Mouse (Mus musculus): ENCODE results near the gene Map2k7. TPM values are rescaled to one million over a fixed set of nuclear protein-coding genes. Genes with fewer than 3 reads are reported as not detected.

Gene Map2k7
- polyA plus RNA-seq, 1 experiment from 2014 or later, result 23.4 TPM

GRCm38 (mm10) chr8:4237814-4238433 lies 616 bp upstream of the Map2k7 start:
- H3K9ac ChIP-seq (ENCODE audit: low read length), result peak overlapping the region; percentile 75
- no peaks in the 10 kb centered on the region for H3K9me3 ChIP-seq (ENCODE audit: control insufficient read depth, low read length)
- peaks cover 13% of the 10 kb centered on the region for H3K4me1 ChIP-seq (ENCODE audit: control insufficient read depth, insufficient read depth, low read length)
- no peaks in the 10 kb centered on the region; the same call in 1 of the 2 replicates for H3K36me3 ChIP-seq (ENCODE audit: control insufficient read depth, insufficient read depth, low read length)
- ATAC-seq (ENCODE audit: insufficient read depth, low FRiP score, low TSS enrichment) (no peak; the same call in 1 of the 2 replicates), DNase-seq (ENCODE audit: low spot score) (no peak)
- peak overlapping the region; percentile 78 for H3K4me2 ChIP-seq (ENCODE audit: low read depth)
- H3K27ac ChIP-seq (ENCODE audit: low read depth, low read length), result peak overlapping the region; percentile 80
- H3K27me3 ChIP-seq (ENCODE audit: control insufficient read depth, insufficient read depth, low read length), result no peaks in the 10 kb centered on the region
- H3K4me3 ChIP-seq (ENCODE audit: low read depth, low read length), result peak overlapping the region; percentile 79
- 19% methylated on average over 15 of the region's 15 CpGs for WGBS

DNA sequence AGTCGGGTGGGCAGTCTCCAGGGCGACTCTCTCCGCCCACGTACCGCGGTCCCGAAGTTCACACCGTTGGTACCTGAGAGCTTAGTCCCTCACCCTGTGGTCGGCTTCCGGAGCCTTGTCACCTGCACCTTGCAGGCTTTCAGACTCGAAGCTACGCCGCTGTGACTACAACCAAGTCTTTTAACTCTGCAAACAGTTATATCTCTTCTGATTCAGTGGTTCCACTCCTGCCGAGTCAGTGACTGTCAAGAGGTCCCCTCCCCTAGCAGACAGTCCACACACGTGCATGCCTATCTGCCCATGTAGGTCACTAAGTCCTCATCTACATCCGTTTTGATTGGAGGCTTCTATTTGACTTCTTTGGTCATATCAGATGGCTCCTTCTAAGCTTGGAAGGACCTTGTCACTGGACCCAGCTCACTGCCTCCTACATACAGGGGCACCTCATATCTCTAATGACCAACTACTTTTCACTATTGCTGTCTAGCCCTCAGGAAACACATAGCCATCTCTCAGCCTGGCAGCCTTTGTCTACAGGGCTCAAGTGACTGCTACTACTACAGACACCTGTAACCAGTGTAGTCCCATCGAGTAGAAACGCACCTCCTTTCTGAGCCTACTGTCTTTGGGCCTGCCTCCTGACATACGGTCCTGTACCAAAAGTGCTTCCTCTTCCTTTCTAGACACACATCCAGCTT lies 802 bp downstream of the Map2k7 start:
- 14% methylated on average over 19 of the region's 19 CpGs for WGBS
- ATAC-seq (ENCODE audit: insufficient read depth, low FRiP score, low TSS enrichment), result peak; percentile 28
- H3K36me3 ChIP-seq (ENCODE audit: control insufficient read depth, insufficient read depth, low read length), result peaks cover 10% of the 10 kb centered on the region
- H3K4me2 ChIP-seq (ENCODE audit: low read depth), result peak overlapping the region; percentile 78
- no peaks in the 10 kb centered on the region for H3K27me3 ChIP-seq (ENCODE audit: control insufficient read depth, insufficient read depth, low read length)
- H3K4me1 ChIP-seq (ENCODE audit: control insufficient read depth, insufficient read depth, low read length), result peaks cover 13% of the 10 kb centered on the region
- H3K9ac ChIP-seq (ENCODE audit: low read length), result peak overlapping the region; percentile 84
- peak overlapping the region; percentile 77 for H3K27ac ChIP-seq (ENCODE audit: low read depth, low read length)
- H3K4me3 ChIP-seq (ENCODE audit: low read depth, low read length), result peak overlapping the region; percentile 79
- DNase-seq (ENCODE audit: low spot score), result no peak
- no peaks in the 10 kb centered on the region for H3K9me3 ChIP-seq (ENCODE audit: control insufficient read depth, low read length)

GRCm38 (mm10) chr8:4245061-4245460 lies 6.5 kb downstream of the Map2k7 start:
- 95% methylated on average over 5 of the region's 5 CpGs for WGBS
- no peaks in the 10 kb centered on the region; the same call in 1 of the 2 replicates for H3K9me3 ChIP-seq (ENCODE audit: control insufficient read depth, low read length)
- no peak overlapping the region for H3K4me3 ChIP-seq (ENCODE audit: low read depth, low read length)
- DNase-seq (ENCODE audit: low spot score), result no peak
- no peak overlapping the region for H3K27ac ChIP-seq (ENCODE audit: low read depth, low read length)
- ATAC-seq (ENCODE audit: insufficient read depth, low FRiP score, low TSS enrichment), result no peak
- H3K4me2 ChIP-seq (ENCODE audit: low read depth), result no peak overlapping the region
- peaks cover 3% of the 10 kb centered on the region for H3K4me1 ChIP-seq (ENCODE audit: control insufficient read depth, insufficient read depth, low read length)
- 0 out of 2 replicates have a peak, but pooled peaks cover 2% of the 10 kb centered on the region for H3K27me3 ChIP-seq (ENCODE audit: control insufficient read depth, insufficient read depth, low read length)
- no peak overlapping the region for H3K9ac ChIP-seq (ENCODE audit: low read length)
- peaks cover 24% of the 10 kb centered on the region for H3K36me3 ChIP-seq (ENCODE audit: control insufficient read depth, insufficient read depth, low read length)

DNA sequence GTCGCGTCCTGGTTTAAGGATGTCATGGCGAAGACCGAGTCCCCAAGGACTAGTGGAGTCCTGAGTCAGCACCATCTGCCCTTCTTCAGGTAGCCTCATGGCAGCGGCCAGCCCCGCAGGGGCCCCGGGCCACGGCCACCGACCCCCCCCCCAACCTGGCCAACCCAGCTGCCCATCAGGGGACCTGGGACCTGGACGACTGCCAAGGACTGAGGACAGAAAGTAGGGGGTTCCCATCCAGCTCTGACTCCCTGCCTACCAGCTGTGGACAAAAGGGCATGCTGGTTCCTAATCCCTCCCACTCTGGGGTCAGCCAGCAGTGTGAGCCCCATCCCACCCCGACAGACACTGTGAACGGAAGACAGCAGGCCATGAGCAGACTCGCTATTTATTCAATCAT lies 7.2 kb downstream of the Map2k7 start:
- ATAC-seq (ENCODE audit: insufficient read depth, low FRiP score, low TSS enrichment) (no peak), DNase-seq (ENCODE audit: low spot score) (no peak)
- H3K9ac ChIP-seq (ENCODE audit: low read length), result no peak overlapping the region
- 90% methylated on average over 13 of the region's 13 CpGs for WGBS
- H3K4me2 ChIP-seq (ENCODE audit: low read depth), result no peak overlapping the region
- no peaks in the 10 kb centered on the region; the same call in 1 of the 2 replicates for H3K9me3 ChIP-seq (ENCODE audit: control insufficient read depth, low read length)
- H3K27ac ChIP-seq (ENCODE audit: low read depth, low read length), result no peak overlapping the region
- no peaks in the 10 kb centered on the region for H3K4me1 ChIP-seq (ENCODE audit: control insufficient read depth, insufficient read depth, low read length)
- H3K27me3 ChIP-seq (ENCODE audit: control insufficient read depth, insufficient read depth, low read length), result 0 out of 2 replicates have a peak, but pooled peaks cover 2% of the 10 kb centered on the region
- H3K36me3 ChIP-seq (ENCODE audit: control insufficient read depth, insufficient read depth, low read length), result peaks cover 24% of the 10 kb centered on the region
- no peak overlapping the region for H3K4me3 ChIP-seq (ENCODE audit: low read depth, low read length)

GRCm38 (mm10) chr8:4247241-4247640 lies 8.7 kb downstream of the Map2k7 start:
- H3K4me1 ChIP-seq (ENCODE audit: control insufficient read depth, insufficient read depth, low read length), result no peaks in the 10 kb centered on the region
- ATAC-seq (ENCODE audit: insufficient read depth, low FRiP score, low TSS enrichment), result no peak
- no peak overlapping the region for H3K27ac ChIP-seq (ENCODE audit: low read depth, low read length)
- no peak overlapping the region for H3K9ac ChIP-seq (ENCODE audit: low read length)
- H3K4me2 ChIP-seq (ENCODE audit: low read depth), result no peak overlapping the region
- H3K4me3 ChIP-seq (ENCODE audit: low read depth, low read length), result no peak overlapping the region
- WGBS, result 91% methylated on average over 8 of the region's 8 CpGs
- 0 out of 2 replicates have a peak, but pooled peaks cover 2% of the 10 kb centered on the region for H3K27me3 ChIP-seq (ENCODE audit: control insufficient read depth, insufficient read depth, low read length)
- peaks cover 24% of the 10 kb centered on the region for H3K36me3 ChIP-seq (ENCODE audit: control insufficient read depth, insufficient read depth, low read length)
- peak; percentile 4 for DNase-seq (ENCODE audit: low spot score)
- no peaks in the 10 kb centered on the region; the same call in 1 of the 2 replicates for H3K9me3 ChIP-seq (ENCODE audit: control insufficient read depth, low read length)

DNA sequence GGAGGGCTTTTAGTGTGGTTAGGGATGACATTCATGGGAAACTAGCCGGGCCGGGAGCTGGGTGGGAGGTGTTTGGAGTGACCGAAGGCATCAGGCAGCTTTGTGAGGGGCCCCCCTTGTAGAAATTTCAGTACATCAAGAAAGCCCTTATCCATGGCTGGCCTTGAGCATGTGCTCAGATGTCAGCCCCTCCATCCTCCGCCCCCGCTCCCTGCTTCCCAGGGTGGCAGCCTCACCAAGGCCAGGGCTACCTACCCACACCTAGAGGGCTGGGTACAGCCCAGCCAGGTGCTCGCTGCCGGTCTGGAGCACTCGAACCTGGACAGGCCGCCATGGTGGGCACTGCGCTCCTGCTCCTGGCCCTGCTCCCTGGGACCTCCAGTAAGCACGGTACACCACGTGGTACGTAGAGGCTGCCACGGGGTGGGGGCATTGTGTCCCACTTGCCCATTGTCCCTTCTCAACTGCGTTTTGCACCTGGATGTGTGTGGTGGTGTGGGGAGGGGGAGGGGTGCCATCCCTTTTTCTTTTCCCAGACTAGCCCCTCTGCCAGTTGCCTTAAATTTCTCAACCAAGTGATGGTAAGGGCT lies 9.5 kb downstream of the Map2k7 start, which contains the start of gene Tgfbr3l:
Gene Tgfbr3l (plus strand): TSS at position 264 of the 590 bp plus-strand sequence.
- no peaks in the 10 kb centered on the region for H3K4me1 ChIP-seq (ENCODE audit: control insufficient read depth, insufficient read depth, low read length)
- peaks cover 24% of the 10 kb centered on the region for H3K36me3 ChIP-seq (ENCODE audit: control insufficient read depth, insufficient read depth, low read length)
- no peak within 1 kb of the TSS for H3K27ac ChIP-seq (ENCODE audit: low read depth, low read length)
- WGBS, result 82% methylated on average over 15 of the region's 15 CpGs
- no peak for ATAC-seq (ENCODE audit: insufficient read depth, low FRiP score, low TSS enrichment)
- H3K27me3 ChIP-seq (ENCODE audit: control insufficient read depth, insufficient read depth, low read length), result 0 out of 2 replicates have a peak, but pooled peaks cover 2% of the 10 kb centered on the region
- no peak for DNase-seq (ENCODE audit: low spot score)
- H3K9ac ChIP-seq (ENCODE audit: low read length), result no peak within 1 kb of the TSS
- no peak within 1 kb of the TSS for H3K4me3 ChIP-seq (ENCODE audit: low read depth, low read length)
- H3K9me3 ChIP-seq (ENCODE audit: control insufficient read depth, low read length), result no peaks in the 10 kb centered on the region; the same call in 1 of the 2 replicates
- H3K4me2 ChIP-seq (ENCODE audit: low read depth), result no peak within 1 kb of the TSS

DNA sequence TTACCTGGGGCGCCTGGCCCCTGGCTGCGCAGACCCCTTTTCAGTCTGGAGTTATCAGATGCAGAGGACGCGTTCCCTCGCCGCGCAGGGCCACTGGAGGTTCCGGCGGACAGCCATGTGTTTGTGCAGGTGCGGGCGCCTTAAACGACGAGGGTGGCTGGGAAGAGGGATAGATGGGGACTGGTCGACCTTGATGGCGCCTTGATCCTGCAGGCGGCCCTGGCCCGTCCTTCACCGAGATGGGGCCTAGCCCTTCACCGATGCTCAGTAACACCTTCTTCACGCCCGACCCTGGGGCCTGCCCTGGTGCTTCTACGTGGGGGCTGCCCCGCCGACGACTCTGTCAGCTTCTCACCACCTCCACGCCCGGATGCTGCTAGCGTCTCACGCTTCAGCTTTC lies 10.7 kb downstream of the Map2k7 start:
- H3K27me3 ChIP-seq (ENCODE audit: control insufficient read depth, insufficient read depth, low read length), result 0 out of 2 replicates have a peak, but pooled peaks cover 2% of the 10 kb centered on the region
- H3K4me1 ChIP-seq (ENCODE audit: control insufficient read depth, insufficient read depth, low read length), result peaks cover 5% of the 10 kb centered on the region
- H3K36me3 ChIP-seq (ENCODE audit: control insufficient read depth, insufficient read depth, low read length), result peaks cover 15% of the 10 kb centered on the region
- no peak overlapping the region for H3K4me3 ChIP-seq (ENCODE audit: low read depth, low read length)
- WGBS, result 17% methylated on average over 29 of the region's 29 CpGs
- H3K9me3 ChIP-seq (ENCODE audit: control insufficient read depth, low read length), result no peaks in the 10 kb centered on the region; the same call in 1 of the 2 replicates
- no peak overlapping the region for H3K9ac ChIP-seq (ENCODE audit: low read length)
- ATAC-seq (ENCODE audit: insufficient read depth, low FRiP score, low TSS enrichment), result no peak
- H3K27ac ChIP-seq (ENCODE audit: low read depth, low read length), result no peak overlapping the region
- DNase-seq (ENCODE audit: low spot score), result peak; percentile 55
- no peak overlapping the region for H3K4me2 ChIP-seq (ENCODE audit: low read depth)

- Histone ChIP-seq H3K4me3 (ENCODE audit: low read depth, low read length) (no peak overlapping the region), H3K9me3 (ENCODE audit: control insufficient read depth, low read length) (no peaks in the 10 kb centered on the region), H3K36me3 (ENCODE audit: control insufficient read depth, insufficient read depth, low read length) (peaks cover 8% of the 10 kb centered on the region), H3K27ac (ENCODE audit: low read depth, low read length) (no peak overlapping the region), H3K27me3 (ENCODE audit: control insufficient read depth, insufficient read depth, low read length) (0 out of 2 replicates have a peak, but pooled peaks cover 2% of the 10 kb centered on the region), H3K9ac (ENCODE audit: low read length) (no peak overlapping the region), H3K4me2 (ENCODE audit: low read depth) (no peak overlapping the region), H3K4me1 (ENCODE audit: control insufficient read depth, insufficient read depth, low read length) (peaks cover 5% of the 10 kb centered on the region)
- 28% methylated on average over 26 of the region's 26 CpGs for WGBS
- DNase-seq (ENCODE audit: low spot score), result peak; percentile 85
- ATAC-seq (ENCODE audit: insufficient read depth, low FRiP score, low TSS enrichment), result no peak
These were observed 11.9 kb downstream of the Map2k7 start for GRCm38 (mm10) chr8:4250306-4250970.

Measured in neural tube, embryonic 11.5 days (tissue).